In the genomic region with DNA sequence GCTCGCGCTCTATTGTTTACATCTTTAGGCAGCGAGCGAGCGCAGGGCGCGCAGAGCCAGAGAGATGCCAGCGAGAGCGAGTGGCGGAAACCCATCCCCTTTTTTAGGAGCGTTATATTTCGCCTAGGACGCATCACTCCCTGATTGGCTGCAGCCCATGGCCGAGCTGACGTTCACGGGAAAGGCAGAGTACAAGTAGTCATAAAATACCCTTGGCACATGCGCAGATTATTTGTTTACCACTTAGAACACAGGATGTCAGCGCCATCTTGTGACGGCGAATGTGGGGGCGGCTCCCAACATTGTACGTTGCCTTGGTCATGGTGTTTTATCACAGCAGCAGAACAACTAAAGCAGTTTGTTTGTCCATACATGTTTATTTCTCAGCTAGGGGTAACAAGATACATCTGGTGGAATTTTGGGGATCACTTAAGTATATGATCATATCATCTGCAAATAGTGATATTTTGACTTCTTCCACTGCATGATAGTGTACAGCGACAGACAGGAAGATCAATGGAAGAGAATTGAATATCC, we compare ENCODE assay signal across 14 mouse cellular contexts. TPM values are rescaled to one million over a fixed set of nuclear protein-coding genes. Genes with fewer than 3 reads are reported as not detected.
DNase-seq lines count a peak whose midpoint lies in the region; ATAC-seq and TF ChIP-seq lines count a peak whose summit lies in the region.
"Not testable (repeated sequence)": the region's sequence is repeated elsewhere in the genome, so short reads cannot be mapped to it uniquely, and the experiment has no call there.
"Had no signal": no experiment of that assay in that cellular context is flagged by ENCODE, and none has a peak within 500 bp of the region (broad histone marks: within the 10 kb centered on the region; RNA-seq: fewer than 3 reads in every experiment).

No protein-coding gene starts in this region.

- 10% methylated on average over 20 of the region's 23 CpGs for WGBS in heart, embryonic 14.5 days
- WGBS in intestine, embryonic 15.5 days = 18% methylated on average over 20 of the region's 23 CpGs
- WGBS in limb, embryonic 15.5 days = 15% methylated on average over 23 of the region's 23 CpGs
- WGBS in neural tube, embryonic 14.5 days = 8% methylated on average over 18 of the region's 23 CpGs
- WGBS in thymus, adult 2 months = 51% methylated on average over 23 of the region's 23 CpGs

- ATAC-seq in heart, embryonic 14.5 days (ENCODE audit: insufficient number of reproducible peaks, insufficient read depth, low FRiP score, low read depth); limb, embryonic 15.5 days (ENCODE audit: insufficient number of reproducible peaks, low FRiP score, low TSS enrichment, low read depth): not testable (repeated sequence)
- ATAC-seq in intestine, embryonic 15.5 days = peak; percentile 11
- ATAC-seq in megakaryocyte progenitor cell, adult 5-6 weeks (replicated peaks; ENCODE audit: poor library complexity) = peak; percentile 50
- peak; percentile 91 for ATAC-seq in neural tube, embryonic 14.5 days (ENCODE audit: low read depth)

- not testable (repeated sequence) for H3K9me3 ChIP-seq in heart, embryonic 14.5 days (ENCODE audit: control insufficient read depth, low read length); intestine, embryonic 15.5 days; limb, embryonic 15.5 days; neural tube, embryonic 14.5 days (ENCODE audit: control insufficient read depth, low read length)

- TF ChIP-seq CTCF in embryonic fibroblast, embryonic 13.5 days (IDR thresholded peaks at IDR 0.05; ENCODE audit: borderline replicate concordance, insufficient read depth, low read length); thymus, adult 2 months (IDR thresholded peaks at IDR 0.05; ENCODE audit: borderline replicate concordance, control insufficient read depth, extremely low read depth, insufficient read depth, low read length, poor library complexity): not testable (repeated sequence)

- not testable (repeated sequence) for H3K4me1 ChIP-seq in embryonic fibroblast, embryonic 13.5 days (ENCODE audit: control insufficient read depth, insufficient read depth, low read length); heart, embryonic 14.5 days (ENCODE audit: control insufficient read depth in 2 of 2, insufficient read depth in 2 of 2, low read length in 2 of 2); intestine, embryonic 15.5 days (replicated peaks); limb, embryonic 15.5 days; neural tube, embryonic 14.5 days (ENCODE audit: control insufficient read depth, insufficient read depth, low read length); thymus, adult 2 months (replicated peaks; ENCODE audit: control insufficient read depth, insufficient read depth, low read length)

- H3K27ac ChIP-seq in embryonic fibroblast, embryonic 13.5 days (ENCODE audit: insufficient read depth, low read length); heart, embryonic 14.5 days (replicated peaks in 1 of 2; ENCODE audit: control insufficient read depth in 1 of 2, insufficient read depth in 1 of 2, low read depth in 2 of 2, low read length in 2 of 2); intestine, embryonic 15.5 days; limb, embryonic 15.5 days; neural tube, embryonic 14.5 days (ENCODE audit: low read depth, low read length): not testable (repeated sequence)
- H3K27ac ChIP-seq in thymus, adult 2 months (ENCODE audit: control insufficient read depth, insufficient read depth, low read length) = peak overlapping the region; percentile 68; the same call in 1 of the 2 replicates

- H3K9ac ChIP-seq in heart, embryonic 14.5 days (ENCODE audit: low read length); intestine, embryonic 15.5 days; limb, embryonic 15.5 days; neural tube, embryonic 14.5 days (replicated peaks; ENCODE audit: low read depth, low read length): not testable (repeated sequence)

- not testable (repeated sequence) for H3K27me3 ChIP-seq in heart, embryonic 14.5 days (ENCODE audit: control insufficient read depth, insufficient read depth, low read length); intestine, embryonic 15.5 days (replicated peaks); limb, embryonic 15.5 days; neural tube, embryonic 14.5 days (ENCODE audit: control insufficient read depth, insufficient read depth, low read length); thymus, adult 2 months (ENCODE audit: control insufficient read depth, insufficient read depth, low read length)

- peak; percentile 12 for DNase-seq in brain, embryonic 18.5 days (ENCODE audit: low read depth, low spot score)
- not testable (repeated sequence) for DNase-seq in thymus, adult 2 months

- H3K36me3 ChIP-seq in heart, embryonic 14.5 days (ENCODE audit: control insufficient read depth, insufficient read depth, low read length); intestine, embryonic 15.5 days; limb, embryonic 15.5 days; neural tube, embryonic 14.5 days (ENCODE audit: control insufficient read depth, insufficient read depth, low read length); thymus, adult 2 months (ENCODE audit: control insufficient read depth, insufficient read depth, low read length): not testable (repeated sequence)

- peak overlapping the region; percentile 65 for H3K4me2 ChIP-seq in heart, embryonic 14.5 days (ENCODE audit: low read length)
- peak overlapping the region; percentile 54 for H3K4me2 ChIP-seq in intestine, embryonic 15.5 days (replicated peaks)
- H3K4me2 ChIP-seq in limb, embryonic 15.5 days = peak overlapping the region; percentile 40
- H3K4me2 ChIP-seq in neural tube, embryonic 14.5 days (ENCODE audit: low read depth, low read length) = peak overlapping the region; percentile 51

- not testable (repeated sequence) for TF ChIP-seq POLR2A in embryonic fibroblast, embryonic 13.5 days (IDR thresholded peaks at IDR 0.05; ENCODE audit: low read depth, low read length); thymus, adult 2 months (IDR thresholded peaks at IDR 0.05; ENCODE audit: control insufficient read depth, extremely low read depth, insufficient read depth, low read length, poor library complexity)

- peak overlapping the region; percentile 11; the same call in 1 of the 2 replicates for H3K4me3 ChIP-seq in embryonic fibroblast, embryonic 13.5 days (ENCODE audit: insufficient read depth, low read length)
- peak overlapping the region; percentile 35 to 41 for H3K4me3 ChIP-seq in heart, embryonic 14.5 days (ENCODE audit: control insufficient read depth in 1 of 2, insufficient read depth in 1 of 2, low read depth in 1 of 2, low read length in 2 of 2)
- H3K4me3 ChIP-seq in intestine, embryonic 15.5 days (replicated peaks) = peak overlapping the region; percentile 18
- peak overlapping the region; percentile 28 for H3K4me3 ChIP-seq in limb, embryonic 15.5 days
- peak overlapping the region; percentile 32 for H3K4me3 ChIP-seq in neural tube, embryonic 14.5 days (ENCODE audit: low read depth, low read length)
- peak overlapping the region; percentile 12; the same call in 1 of the 2 replicates for H3K4me3 ChIP-seq in thymus, adult 2 months (ENCODE audit: control insufficient read depth, insufficient read depth, low read length)

RNA-seq across cellular contexts. Expression of a gene that starts 17.5 kb away (rescaled TPM):
- not detected in 2 replicates for polyA plus RNA-seq in embryonic fibroblast, embryonic 13.5 days (2011; ENCODE audit: insufficient read length, low read depth, missing spikeins)
- polyA plus RNA-seq in heart, embryonic 14.5 days (2014; fragmentation: Nextera tagmentation; extraction: Ambion mirVana) = not detected in 2 replicates
- polyA plus RNA-seq in intestine, embryonic 15.5 days (2015; fragmentation: Nextera tagmentation; extraction: Ambion mirVana) = 0.08 TPM in 1 of 2 replicates, not detected in the other
- not detected in 2 replicates for polyA plus RNA-seq in limb, embryonic 15.5 days (2015; fragmentation: Nextera tagmentation; extraction: Ambion mirVana)
- total RNA-seq in megakaryocyte progenitor cell, adult 5-6 weeks (2015) = not detected in 2 replicates
- total RNA-seq in megakaryocyte progenitor cell, adult 5-6 weeks (2017) = not detected in 2 replicates
- not detected in 2 replicates for polyA plus RNA-seq in neural tube, embryonic 14.5 days (2014; fragmentation: Nextera tagmentation; extraction: Ambion mirVana)
- polyA plus RNA-seq in thymus, adult 2 months (2012; rRNA removed) = 0.12 TPM in 1 of 2 replicates, not detected in the other
- total RNA-seq: adrenal gland, postnatal 25 days; gastrocnemius, postnatal 25 days; hematopoietic stem cell, adult 5-6 weeks; layer of hippocampus, adult 2 months; left cerebral cortex, postnatal 14 days had no signal
- polyA plus RNA-seq: cerebellum, adult 2 months had no signal

RNA-seq across cellular contexts. Expression of a gene that starts 39.4 kb away (rescaled TPM):
- not detected in 2 replicates for polyA plus RNA-seq in embryonic fibroblast, embryonic 13.5 days (2011; ENCODE audit: insufficient read length, low read depth, missing spikeins)
- polyA plus RNA-seq in heart, embryonic 14.5 days (2014; fragmentation: Nextera tagmentation; extraction: Ambion mirVana) = not detected in 2 replicates
- not detected in 2 replicates for polyA plus RNA-seq in intestine, embryonic 15.5 days (2015; fragmentation: Nextera tagmentation; extraction: Ambion mirVana)
- polyA plus RNA-seq in limb, embryonic 15.5 days (2015; fragmentation: Nextera tagmentation; extraction: Ambion mirVana) = 0.22 TPM in 1 of 2 replicates, not detected in the other
- total RNA-seq in megakaryocyte progenitor cell, adult 5-6 weeks (2015) = not detected in 2 replicates
- not detected in 2 replicates for total RNA-seq in megakaryocyte progenitor cell, adult 5-6 weeks (2017)
- not detected in 2 replicates for polyA plus RNA-seq in neural tube, embryonic 14.5 days (2014; fragmentation: Nextera tagmentation; extraction: Ambion mirVana)
- polyA plus RNA-seq in thymus, adult 2 months (2012; rRNA removed) = not detected in 2 replicates
- total RNA-seq: adrenal gland, postnatal 25 days; gastrocnemius, postnatal 25 days; hematopoietic stem cell, adult 5-6 weeks; layer of hippocampus, adult 2 months; left cerebral cortex, postnatal 14 days had no signal
- polyA plus RNA-seq: cerebellum, adult 2 months had no signal
